Mouse (Mus musculus): ENCODE results near the gene Srek1.

Gene Srek1

DNA sequence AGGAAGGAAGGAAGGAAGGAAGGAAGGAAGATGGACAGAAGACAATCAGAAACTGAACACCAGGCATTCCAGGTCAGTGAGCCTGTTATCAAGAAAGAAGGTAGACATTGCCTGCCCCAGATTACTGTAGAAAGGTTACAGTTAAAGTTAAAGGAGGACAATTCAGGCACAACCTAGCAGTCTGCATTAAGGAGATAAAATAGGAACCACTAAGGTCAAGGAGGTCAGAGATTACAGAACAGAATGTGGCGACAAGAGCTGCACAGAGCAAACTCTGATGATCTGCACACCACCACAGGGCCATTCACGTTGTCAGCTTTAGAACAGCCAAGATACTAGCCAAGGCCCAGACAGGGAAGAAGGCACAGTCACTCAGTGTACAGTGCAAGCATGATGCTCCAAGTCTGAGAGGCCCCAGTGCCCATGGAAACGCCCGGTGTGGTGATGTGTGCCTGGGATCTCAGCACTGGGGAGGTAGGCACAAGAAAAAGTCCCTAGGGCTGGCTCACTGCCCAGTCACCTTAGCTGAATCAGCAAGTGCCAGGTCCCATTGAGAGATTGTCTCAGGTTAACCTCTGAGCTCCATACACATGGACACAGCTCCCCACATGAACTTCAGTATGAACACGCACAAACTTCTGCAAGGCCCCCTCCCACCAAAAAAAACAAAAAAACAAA, 38.9 kb downstream of the Srek1 start:
- DNase-seq (ENCODE audit: extremely low read depth, low read depth, low spot score) = no peak

DNA sequence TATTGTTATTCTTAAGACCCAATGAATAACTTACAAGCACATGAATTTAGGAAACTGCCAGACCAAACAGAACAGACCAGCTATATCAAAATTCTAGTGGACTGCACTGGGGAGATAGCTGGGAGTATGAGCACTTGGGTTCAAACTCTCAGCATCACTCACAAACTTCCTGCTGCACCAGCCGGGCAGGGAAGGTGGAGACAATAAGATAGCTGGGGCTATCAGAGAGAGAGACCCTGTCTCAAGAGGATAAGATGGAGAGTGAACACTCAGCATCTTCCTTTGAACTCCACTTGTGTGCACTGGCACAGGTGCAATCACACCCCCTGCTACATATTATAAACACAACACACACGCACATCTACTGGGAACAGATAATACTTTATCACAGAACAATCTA, 47.5 kb downstream of the Srek1 start:
- no peak for DNase-seq (ENCODE audit: extremely low read depth, low read depth, low spot score)

DNA sequence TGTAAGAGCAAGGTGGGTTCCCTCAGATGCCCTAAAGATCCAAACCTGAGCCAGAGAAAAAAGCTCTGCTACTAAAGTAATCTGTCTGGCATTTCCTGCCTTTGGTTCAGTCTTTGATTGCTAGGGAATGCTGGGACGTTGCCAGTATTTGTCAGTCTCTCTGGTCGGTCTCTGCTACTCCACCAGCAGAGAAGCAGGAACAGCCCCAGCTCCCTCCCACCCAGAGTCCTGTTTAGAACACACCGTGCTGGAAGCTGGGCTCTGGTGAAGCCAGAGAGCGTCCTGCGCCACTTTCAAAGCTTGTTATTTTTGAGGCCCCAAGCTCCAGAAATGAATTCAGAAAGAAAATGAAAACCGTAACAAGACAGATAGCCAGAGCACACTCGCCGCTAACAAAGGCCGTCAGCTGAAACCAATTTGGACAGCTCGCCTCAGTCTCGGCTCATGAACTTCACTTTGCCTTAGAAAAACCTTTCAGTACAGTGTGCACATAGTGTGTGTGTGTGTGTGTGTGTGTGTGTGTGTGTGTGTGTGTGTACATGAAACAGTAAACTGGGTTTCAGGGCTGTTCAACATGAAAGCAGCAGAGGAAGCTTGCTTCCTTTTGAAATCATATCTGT, 62.9 kb downstream of the Srek1 start:
- DNase-seq (ENCODE audit: extremely low read depth, low read depth, low spot score) = no peak

DNA sequence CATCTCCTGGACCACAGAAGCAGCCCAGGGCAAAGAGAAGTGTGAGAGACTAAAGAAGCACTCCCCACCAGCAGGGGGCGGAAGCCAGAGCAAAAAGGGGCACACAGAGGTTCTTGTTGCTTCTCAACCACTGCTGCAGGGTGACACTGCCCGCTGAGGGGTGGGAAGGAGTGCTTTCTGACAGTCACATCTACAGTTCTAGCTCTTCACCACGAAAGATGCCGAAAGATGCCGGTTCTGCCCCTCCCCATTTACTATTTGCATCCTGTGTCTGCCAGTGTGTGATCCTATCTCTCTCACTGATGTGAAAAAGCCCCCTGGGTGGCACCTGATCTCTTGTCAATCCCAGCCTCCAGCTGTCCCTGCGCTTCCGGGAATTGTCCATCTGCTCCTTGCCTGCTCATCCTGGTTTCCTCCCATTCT, 64.0 kb downstream of the Srek1 start:
- DNase-seq (ENCODE audit: extremely low read depth, low read depth, low spot score) = no peak

DNA sequence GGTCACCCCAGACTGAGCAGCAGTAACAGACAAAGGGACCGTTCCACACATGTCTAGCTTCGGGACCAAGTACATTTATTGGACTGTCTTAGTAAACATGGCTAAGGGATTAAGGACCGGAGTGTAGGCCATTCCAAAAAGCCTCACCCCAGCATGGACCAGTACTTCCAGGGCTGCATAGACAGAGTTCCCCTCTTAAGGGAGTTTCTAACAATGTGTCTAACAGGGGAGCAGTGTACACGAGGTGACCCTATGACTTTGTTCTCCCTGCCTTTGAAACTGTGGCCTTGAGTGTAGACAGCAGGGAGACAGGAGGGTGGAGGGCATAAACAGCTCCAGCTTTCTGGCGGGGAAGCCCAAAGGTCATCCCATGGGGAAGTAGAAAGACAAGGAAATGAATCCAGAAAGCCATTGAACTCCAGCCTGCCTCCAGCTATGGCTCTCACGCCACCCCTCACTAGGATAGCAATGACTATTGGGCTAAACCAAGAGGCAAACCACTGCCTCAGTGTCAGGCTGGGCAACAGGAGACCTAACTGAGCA, 68.9 kb downstream of the Srek1 start:
- DNase-seq (ENCODE audit: extremely low read depth, low read depth, low spot score) = no peak

DNA sequence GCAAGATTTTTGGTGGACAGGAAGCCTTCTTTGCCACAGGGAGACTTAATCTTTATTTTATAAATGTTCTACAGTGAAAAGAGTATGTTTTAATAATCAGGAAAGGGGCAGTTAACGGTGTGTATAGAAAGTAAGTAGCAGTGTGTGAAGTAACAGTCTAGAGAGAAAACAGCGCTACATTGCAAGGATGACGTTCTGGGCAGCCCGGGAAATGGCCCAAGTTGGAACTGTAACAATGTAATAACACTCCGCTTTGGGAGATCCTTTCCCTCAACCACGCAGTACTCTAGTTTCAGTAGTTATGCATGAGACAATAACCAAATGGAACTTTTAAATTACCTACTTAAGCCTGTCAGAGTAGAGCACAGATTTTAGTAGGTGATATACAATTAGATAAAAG, 70.6 kb downstream of the Srek1 start:
- no peak for DNase-seq (ENCODE audit: extremely low read depth, low read depth, low spot score)

DNA sequence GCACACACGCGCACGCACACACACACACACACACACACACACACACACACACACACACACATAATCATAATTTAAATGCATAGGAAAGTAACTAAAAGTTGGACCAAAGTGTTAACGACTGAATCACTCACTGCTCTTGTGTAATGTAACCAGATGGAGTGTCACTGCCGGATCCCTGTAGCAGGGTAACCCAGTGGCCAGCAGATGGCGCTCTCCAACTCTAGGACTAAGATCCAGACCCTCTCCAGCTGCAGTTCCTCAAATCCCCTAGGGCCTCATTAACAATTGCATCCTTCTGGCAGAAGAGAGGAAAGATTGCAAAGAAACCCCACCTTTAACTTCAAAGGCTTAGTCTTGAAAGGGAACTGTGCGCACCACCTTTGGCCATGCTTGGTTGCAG, 71.0 kb downstream of the Srek1 start:
- no peak for DNase-seq (ENCODE audit: extremely low read depth, low read depth, low spot score)

DNA sequence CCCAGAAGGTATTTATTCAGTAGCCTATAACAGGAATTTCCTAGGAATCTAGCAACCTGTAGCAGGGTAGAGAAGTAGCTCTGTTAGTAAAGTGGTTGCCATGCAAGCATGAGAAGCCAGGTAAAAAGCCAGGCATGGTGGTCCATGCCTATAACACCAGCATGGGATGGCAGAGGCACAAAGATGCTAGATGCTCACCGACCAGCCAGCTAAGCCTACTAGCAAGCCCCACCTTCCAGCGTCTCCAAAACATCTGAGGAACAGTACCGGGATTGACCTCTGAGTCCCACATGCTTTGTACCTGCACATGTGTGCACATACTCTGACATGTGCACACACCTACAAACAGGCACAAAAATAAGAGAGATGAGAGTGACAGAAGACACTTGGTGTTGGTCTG, 72.1 kb downstream of the Srek1 start:
- no peak for DNase-seq (ENCODE audit: extremely low read depth, low read depth, low spot score)

DNA sequence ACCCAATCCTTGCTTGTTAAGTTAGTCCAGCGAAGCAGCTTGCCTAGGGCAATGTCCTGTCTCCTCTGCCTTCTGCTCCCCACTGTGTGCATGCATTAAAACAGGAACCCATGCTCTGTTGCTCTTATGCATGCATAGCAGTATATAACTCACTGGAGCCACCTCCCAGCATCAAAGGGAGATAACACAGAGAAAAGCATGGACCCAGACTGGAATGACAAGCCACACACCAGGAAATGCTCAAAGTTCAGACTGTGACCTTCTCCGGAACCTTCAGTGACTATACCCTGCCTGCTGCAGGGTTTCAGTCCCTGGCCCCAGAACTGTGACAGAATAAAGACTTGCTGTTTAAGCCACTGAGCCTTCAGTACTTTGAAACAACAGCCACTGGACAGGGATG, 73.7 kb downstream of the Srek1 start:
- DNase-seq (ENCODE audit: extremely low read depth, low read depth, low spot score) = no peak

DNA sequence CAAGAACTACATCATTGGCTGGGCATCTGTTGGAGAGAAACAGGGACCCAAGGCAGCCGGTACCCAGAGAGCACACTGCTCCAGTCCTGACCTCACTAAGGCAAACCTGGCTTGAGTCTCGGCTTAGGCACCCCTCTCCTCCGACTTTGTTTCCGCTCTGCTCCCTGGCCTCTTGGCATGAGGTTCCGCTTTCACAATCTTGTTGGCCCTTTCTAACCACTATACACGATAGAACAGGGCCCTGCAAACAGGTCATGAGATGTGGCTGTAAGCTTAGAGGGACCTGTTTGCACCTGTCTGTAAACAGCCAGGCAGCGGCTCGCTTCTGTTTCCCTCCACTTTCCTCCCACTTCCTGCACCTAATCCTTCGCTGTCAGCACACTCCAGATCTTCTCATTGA, 76.4 kb downstream of the Srek1 start:
- peak; percentile 40 for DNase-seq (ENCODE audit: extremely low read depth, low read depth, low spot score)

DNA sequence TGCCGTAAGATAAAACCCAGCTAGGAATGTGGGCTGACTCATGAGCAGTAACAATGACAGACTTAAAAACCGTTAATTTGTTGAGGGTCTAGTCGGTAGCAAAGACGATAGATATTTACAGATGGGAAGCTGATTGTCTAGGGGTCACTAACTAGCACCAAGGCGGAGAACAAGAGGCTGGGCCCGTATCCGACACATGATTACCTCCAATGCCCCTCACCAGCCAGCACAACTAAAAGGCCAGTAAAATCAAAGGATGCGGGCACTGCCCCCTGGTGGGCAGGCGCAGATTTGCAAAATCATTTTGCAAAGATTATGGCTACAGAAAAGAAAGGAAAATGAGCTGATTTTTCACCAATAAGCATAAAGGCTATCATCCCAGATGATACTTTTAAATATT, 78.2 kb downstream of the Srek1 start:
- no peak for DNase-seq (ENCODE audit: extremely low read depth, low read depth, low spot score)

DNA sequence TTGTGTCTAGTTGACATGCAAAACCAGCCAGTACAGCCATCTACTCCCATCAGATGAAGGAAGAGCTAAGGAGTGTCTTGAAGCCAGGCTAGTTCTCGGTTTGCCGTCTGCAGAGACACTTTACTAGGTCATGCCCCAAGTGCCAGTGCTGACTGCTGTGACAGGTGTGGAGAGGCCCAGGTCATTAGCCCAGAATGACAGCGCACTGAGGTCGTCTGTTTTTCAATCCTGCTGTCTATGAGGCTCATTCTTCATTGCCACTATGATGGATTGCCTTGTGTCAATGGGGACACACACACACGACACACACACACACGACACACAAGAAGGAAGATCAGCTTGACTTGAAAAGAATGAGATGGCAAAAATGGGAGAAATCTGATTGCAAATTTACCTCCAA, 79.0 kb downstream of the Srek1 start:
- no peak for DNase-seq (ENCODE audit: extremely low read depth, low read depth, low spot score)

Measured in fat pad, adult 2 months (tissue).